ENCODE assay signal across 10 mouse cellular contexts in the genomic region with DNA sequence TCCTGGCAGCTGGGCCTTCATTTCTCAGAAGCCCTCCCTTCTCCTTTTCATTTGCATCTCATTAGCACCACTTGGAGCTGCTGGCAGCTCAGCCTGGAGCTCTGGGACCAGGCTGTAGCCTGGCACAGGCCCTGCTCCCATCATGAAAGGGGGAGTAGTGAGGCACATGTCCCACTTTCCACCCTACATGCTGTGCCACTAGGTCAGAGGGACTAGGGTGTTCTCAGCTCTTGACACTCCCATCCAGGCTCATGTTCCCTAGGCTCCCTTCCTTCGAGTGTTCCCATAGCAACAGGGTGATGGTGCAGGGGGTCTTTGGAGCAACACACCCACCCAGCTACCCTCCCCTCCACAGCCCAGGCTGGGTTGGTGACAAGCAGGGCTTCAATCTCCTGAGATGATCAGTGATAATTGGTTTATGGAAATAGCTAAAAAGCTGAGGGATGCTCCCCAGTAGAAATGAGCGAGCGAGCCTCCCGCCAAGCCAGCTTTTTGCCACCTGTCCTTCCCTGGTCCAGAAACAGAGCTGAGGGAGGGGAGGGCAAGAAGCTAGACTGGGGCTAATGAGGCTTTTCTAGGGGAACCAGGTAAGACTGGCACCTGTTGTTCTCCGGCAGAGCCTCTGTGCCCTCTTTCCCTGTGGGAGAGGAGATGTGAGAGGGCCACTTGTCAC. TPM values are rescaled to one million over a fixed set of nuclear protein-coding genes. Genes with fewer than 3 reads are reported as not detected.
A peak's percentile ranks its signal among the peaks of the same experiment; 100 is the strongest.
DNase-seq lines count a peak whose midpoint lies in the region; ATAC-seq and TF ChIP-seq lines count a peak whose summit lies in the region.
"Had no signal": no experiment of that assay in that cellular context is flagged by ENCODE, and none has a peak within 500 bp of the region (broad histone marks: within the 10 kb centered on the region; RNA-seq: fewer than 3 reads in every experiment).

No protein-coding gene starts in this region.

- no peaks in the 10 kb centered on the region for H3K36me3 ChIP-seq in embryonic facial prominence, embryonic 10.5 days (replicated peaks)
- H3K36me3 ChIP-seq in hindbrain, postnatal 0 days (ENCODE audit: insufficient read depth, low read length) = no peaks in the 10 kb centered on the region
- H3K36me3 ChIP-seq in stomach, embryonic 15.5 days = no peaks in the 10 kb centered on the region
- H3K36me3 ChIP-seq: limb, embryonic 13.5 days had no signal

- H3K9ac ChIP-seq in hindbrain, postnatal 0 days (replicated peaks; ENCODE audit: low read length) = peak overlapping the region; percentile 13; the same call in 1 of the 2 replicates
- H3K9ac ChIP-seq in stomach, embryonic 15.5 days = no peak overlapping the region
- H3K9ac ChIP-seq: limb, embryonic 13.5 days had no signal

- peak; percentile 76 for ATAC-seq in hindbrain, postnatal 0 days
- ATAC-seq in stomach, embryonic 15.5 days (ENCODE audit: insufficient read depth, low FRiP score, low read depth) = no peak

- H3K27me3 ChIP-seq in embryonic facial prominence, embryonic 10.5 days (replicated peaks; ENCODE audit: low read depth, poor library complexity, severe bottlenecking) = peaks cover 3% of the 10 kb centered on the region; the same call in 1 of the 2 replicates
- H3K27me3 ChIP-seq in hindbrain, postnatal 0 days (ENCODE audit: insufficient read depth, low read length) = no peaks in the 10 kb centered on the region
- no peaks in the 10 kb centered on the region for H3K27me3 ChIP-seq in stomach, embryonic 15.5 days (replicated peaks)

- WGBS in embryonic facial prominence, embryonic 10.5 days = 72% methylated on average over 5 of the region's 5 CpGs
- WGBS in hindbrain, postnatal 0 days = 41% methylated on average over 5 of the region's 5 CpGs
- WGBS in stomach, embryonic 15.5 days = 69% methylated on average over 5 of the region's 5 CpGs

- 0 out of 2 replicates have a peak overlapping the region, but pooled peaks have one; percentile 52 for H3K27ac ChIP-seq in embryonic facial prominence, embryonic 10.5 days (replicated peaks)
- peak overlapping the region; percentile 62; the same call in 1 of the 2 replicates for H3K27ac ChIP-seq in hindbrain, postnatal 0 days
- peak overlapping the region; percentile 59 for H3K27ac ChIP-seq in stomach, embryonic 15.5 days
- H3K27ac ChIP-seq: limb, embryonic 13.5 days had no signal

- H3K4me3 ChIP-seq in embryonic facial prominence, embryonic 10.5 days = no peak overlapping the region
- no peak overlapping the region for H3K4me3 ChIP-seq in hindbrain, postnatal 0 days (ENCODE audit: low read length)
- no peak overlapping the region for H3K4me3 ChIP-seq in stomach, embryonic 15.5 days (replicated peaks)
- H3K4me3 ChIP-seq: limb, embryonic 13.5 days had no signal

- DNase-seq in retina, postnatal 1 day = peak; percentile 85
- DNase-seq in retina, embryonic 14.5 days (ENCODE audit: low spot score) = no peak
- no peak for DNase-seq in embryonic facial prominence, embryonic 10.5 days (ENCODE audit: low spot score)
- DNase-seq in hindbrain, postnatal 0 days (ENCODE audit: low spot score) = peak; percentile 83
- no peak for DNase-seq in kidney, adult 9 months
- DNase-seq in urinary bladder, postnatal 14 days (ENCODE audit: low spot score) = no peak
- DNase-seq in thymus, postnatal 4 days = no peak

- TF ChIP-seq CTCF in hindbrain, postnatal 0 days (IDR thresholded peaks at IDR 0.05; ENCODE audit: low read depth) = no peak

- no peak overlapping the region for H3K4me2 ChIP-seq in hindbrain, postnatal 0 days (ENCODE audit: low read depth, low read length)
- no peak overlapping the region for H3K4me2 ChIP-seq in stomach, embryonic 15.5 days
- H3K4me2 ChIP-seq: limb, embryonic 13.5 days had no signal

- peaks cover 42% of the 10 kb centered on the region for H3K4me1 ChIP-seq in embryonic facial prominence, embryonic 10.5 days
- peaks cover 18% of the 10 kb centered on the region for H3K4me1 ChIP-seq in hindbrain, postnatal 0 days (ENCODE audit: insufficient read depth, low read length)
- peaks cover 8% of the 10 kb centered on the region; the same call in 1 of the 2 replicates for H3K4me1 ChIP-seq in stomach, embryonic 15.5 days

- H3K9me3 ChIP-seq in embryonic facial prominence, embryonic 10.5 days = no peaks in the 10 kb centered on the region
- H3K9me3 ChIP-seq in hindbrain, postnatal 0 days (ENCODE audit: low read length) = no peaks in the 10 kb centered on the region
- no peaks in the 10 kb centered on the region for H3K9me3 ChIP-seq in stomach, embryonic 15.5 days
- H3K9me3 ChIP-seq: limb, embryonic 13.5 days had no signal

RNA-seq across cellular contexts. Expression of gene Ccdc33, which starts 21.9 kb away (rescaled TPM):
- 0.36 and 0.56 TPM in 2 replicates for polyA plus RNA-seq in embryonic facial prominence, embryonic 10.5 days (2016; fragmentation: Nextera tagmentation; extraction: Ambion mirVana)
- total RNA-seq in hindbrain, postnatal 0 days (2014; rRNA removed) = 0.52 and 1.4 TPM in 2 replicates
- 0.75 and 1.2 TPM in 2 replicates for polyA plus RNA-seq in hindbrain, postnatal 0 days (2015; fragmentation: Nextera tagmentation; extraction: Ambion mirVana)
- polyA plus RNA-seq in stomach, embryonic 15.5 days (2015; fragmentation: Nextera tagmentation; extraction: Ambion mirVana) = 0.18 and 0.19 TPM in 2 replicates
- total RNA-seq: heart, postnatal 25 days had no signal

RNA-seq across cellular contexts. Expression of gene Stra6, which starts 33.2 kb away (rescaled TPM):
- 33.6 and 47.2 TPM in 2 replicates for polyA plus RNA-seq in embryonic facial prominence, embryonic 10.5 days (2016; fragmentation: Nextera tagmentation; extraction: Ambion mirVana)
- total RNA-seq in hindbrain, postnatal 0 days (2014; rRNA removed) = 16.0 and 19.2 TPM in 2 replicates
- polyA plus RNA-seq in hindbrain, postnatal 0 days (2015; fragmentation: Nextera tagmentation; extraction: Ambion mirVana) = 7.5 TPM in 2 replicates
- 1.8 and 3.3 TPM in 2 replicates for polyA plus RNA-seq in stomach, embryonic 15.5 days (2015; fragmentation: Nextera tagmentation; extraction: Ambion mirVana)

Comparison
In these comparisons a context has a peak if more than half of its experiments do, and no peak if none do; other contexts are left out.
1. DNase-seq: peak in retina, postnatal 1 day (single experiment) and hindbrain, postnatal 0 days (single experiment); none in retina, embryonic 14.5 days (single experiment), embryonic facial prominence, embryonic 10.5 days (single experiment), kidney, adult 9 months (single experiment), urinary bladder, postnatal 14 days (single experiment) and thymus, postnatal 4 days (single experiment).
2. Peak in every context shown above with its lines, with median percentiles within 50 percentile points of each other: H3K27ac ChIP-seq.